Mouse (Mus musculus): ENCODE data around the gene Gm13420.
A peak's percentile ranks its signal among the peaks of the same experiment; 100 is the strongest.

GRCm38 (mm10) chr2:29707731-29708130, 43.8 kb downstream of the Gm13420 start:
- TF ChIP-seq CTCF (IDR thresholded peaks at IDR 0.05; ENCODE audit: low read depth): peak; percentile 43
- TF ChIP-seq EP300 (IDR thresholded peaks at IDR 0.05; ENCODE audit: low read depth): no peak

Measured in heart, postnatal 0 days (tissue).